Mouse (Mus musculus): Measurements from ENCODE around the gene Parn.

The Parn gene

GRCm38 (mm10) chr16:13556446-13556845 lies 111.5 kb downstream of the Parn start:
- peak; percentile 12 for DNase-seq (ENCODE audit: low read depth, low spot score)

DNA sequence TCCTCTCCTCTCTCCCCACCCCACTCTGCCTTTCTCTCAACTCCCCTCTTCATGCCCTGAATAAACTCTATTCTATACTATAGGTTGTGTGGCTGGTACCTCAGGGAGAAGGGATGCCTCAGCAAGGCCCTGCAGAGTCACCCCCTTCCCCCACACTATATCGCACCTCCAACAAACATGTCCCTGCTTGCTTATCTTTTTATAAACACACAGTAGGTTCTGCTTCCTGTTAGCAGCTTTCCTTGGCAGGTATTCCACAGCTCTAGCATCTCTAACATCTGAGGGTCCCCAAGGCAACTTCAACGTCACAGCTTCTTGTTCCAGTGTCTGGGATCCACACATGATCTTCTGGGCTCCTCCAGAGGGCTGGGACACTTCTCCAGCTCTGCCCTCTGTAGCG lies 117.3 kb downstream of the Parn start:
- no peak for DNase-seq (ENCODE audit: low read depth, low spot score)

- peak; percentile 56 for DNase-seq (ENCODE audit: low read depth, low spot score)
Observed at GRCm38 (mm10) chr16:13549976-13550375, 118.0 kb downstream of the Parn start.

DNA sequence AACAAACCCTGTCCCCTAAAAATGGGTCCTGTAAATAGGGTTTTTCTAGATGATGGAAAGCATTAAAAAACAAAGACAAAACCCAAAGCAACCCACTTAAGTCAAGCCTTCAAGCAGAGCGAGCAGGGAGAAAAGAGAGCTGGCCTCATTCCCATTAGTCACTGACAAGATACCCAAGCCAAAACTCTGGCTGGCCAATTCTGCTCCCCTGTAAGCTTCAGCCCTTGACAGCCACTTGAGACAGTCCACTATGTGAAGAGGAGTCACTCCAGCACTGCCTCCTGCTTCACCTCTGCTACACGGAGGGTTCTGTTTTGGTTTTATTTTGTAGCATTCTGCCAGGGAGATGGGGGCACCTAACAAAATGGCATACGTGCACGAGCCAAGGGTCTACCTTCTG lies 126.2 kb downstream of the Parn start:
- no peak for DNase-seq (ENCODE audit: low read depth, low spot score)

DNA sequence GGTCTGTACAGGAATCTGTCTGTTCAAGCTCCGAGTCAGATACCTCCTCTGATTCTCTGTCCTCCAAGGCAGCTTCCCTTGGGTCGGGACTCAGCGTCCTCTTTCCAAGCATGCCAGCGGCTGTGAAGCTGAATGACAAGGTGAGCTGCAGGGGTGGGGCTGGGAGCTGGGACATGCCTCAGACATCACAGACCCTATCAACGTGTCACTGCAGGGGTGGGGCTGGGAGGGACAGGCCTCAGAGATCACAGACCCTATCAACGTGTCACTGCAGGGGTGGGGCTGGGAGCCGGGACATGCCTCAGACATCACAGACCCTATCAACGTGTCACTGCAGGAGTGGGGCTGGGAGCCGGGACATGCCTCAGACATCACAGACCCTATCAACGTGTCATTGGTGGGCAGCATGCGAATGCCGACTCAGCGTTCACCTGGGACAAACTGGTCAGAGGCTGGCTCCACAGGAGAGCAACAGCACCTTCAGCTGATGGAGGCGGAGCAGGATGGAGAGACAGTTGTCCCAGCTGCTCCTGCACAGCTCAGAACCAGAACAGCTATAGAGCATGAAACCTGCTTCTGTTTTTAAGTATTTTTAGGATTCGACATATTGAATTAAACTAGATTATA lies 126.7 kb downstream of the Parn start:
- DNase-seq (ENCODE audit: low read depth, low spot score), result no peak

DNA sequence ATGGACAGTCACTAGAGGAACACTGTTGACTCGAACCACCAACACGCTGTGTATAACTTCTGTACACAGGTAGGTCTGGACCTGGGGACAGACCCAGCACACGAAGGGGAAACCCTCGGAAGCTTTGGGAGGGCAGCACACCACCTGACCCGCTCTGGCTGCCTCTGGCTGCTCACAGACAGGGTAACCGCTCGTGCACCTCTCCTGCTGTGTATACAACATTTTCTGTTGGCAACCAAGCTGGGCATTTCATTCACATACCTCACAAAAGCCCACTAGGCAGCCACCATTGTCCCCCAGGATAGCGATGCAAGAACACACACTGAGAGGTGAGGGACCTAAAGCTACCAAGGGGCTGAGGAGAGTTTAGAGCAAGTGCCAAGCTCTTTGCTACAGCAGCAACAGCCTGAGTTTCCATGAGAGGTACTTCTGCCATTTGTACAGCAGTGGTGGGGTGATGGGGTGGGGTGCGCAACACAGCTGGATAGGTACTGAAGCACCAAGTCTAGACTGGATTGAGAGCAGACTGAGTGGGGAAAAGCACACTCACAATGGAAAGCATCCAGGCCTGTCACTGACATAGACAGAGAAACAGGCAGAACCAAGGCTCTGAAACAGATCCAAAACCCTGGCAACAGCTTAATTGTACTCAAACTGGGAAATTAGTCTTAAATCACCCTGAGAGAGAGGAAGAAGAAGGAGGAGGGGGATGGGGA lies 128.9 kb downstream of the Parn start:
- DNase-seq (ENCODE audit: low read depth, low spot score), result no peak

- no peak for DNase-seq (ENCODE audit: low read depth, low spot score)
Observed at GRCm38 (mm10) chr16:13538213-13538932, 129.6 kb downstream of the Parn start.

DNA sequence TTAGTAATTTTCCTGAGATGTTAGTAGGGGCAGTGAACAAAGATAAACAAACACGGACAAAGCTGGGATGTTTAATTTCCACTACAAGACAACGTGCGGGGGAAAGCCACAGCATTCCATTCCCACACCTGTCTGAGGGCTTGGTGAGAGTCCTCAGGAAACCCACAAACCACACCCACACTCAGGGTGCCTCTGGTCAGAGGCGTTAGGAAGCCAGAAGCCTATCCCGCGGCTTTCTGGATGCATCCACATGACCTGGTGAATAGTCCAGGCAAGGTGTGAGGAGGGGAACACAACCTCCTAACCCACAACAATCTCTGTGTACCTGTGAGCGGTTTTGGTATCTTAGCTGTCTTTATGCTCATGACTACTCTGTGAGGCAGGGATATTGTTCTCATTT lies 131.6 kb downstream of the Parn start:
- DNase-seq (ENCODE audit: low read depth, low spot score), result no peak

DNA sequence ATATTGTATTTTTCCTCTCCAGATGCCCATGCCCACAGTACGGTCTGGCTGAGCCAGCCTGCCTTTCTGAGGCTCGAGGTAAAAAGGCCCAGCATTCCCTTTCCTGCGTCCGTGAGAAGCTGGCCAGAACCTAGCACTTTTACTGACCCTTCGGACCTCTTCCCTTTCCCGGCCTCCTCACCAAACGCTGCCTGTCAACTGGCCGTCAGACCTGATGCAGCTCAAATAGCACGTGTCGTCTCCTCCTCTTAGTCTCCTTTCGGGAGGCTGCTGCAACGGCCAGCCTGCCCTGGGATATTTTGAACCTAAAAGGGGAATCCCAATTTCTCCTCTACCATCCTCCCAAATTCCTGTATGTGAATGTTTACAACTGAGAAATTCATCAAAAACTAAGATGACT lies 132.1 kb downstream of the Parn start:
- no peak for DNase-seq (ENCODE audit: low read depth, low spot score)

DNA sequence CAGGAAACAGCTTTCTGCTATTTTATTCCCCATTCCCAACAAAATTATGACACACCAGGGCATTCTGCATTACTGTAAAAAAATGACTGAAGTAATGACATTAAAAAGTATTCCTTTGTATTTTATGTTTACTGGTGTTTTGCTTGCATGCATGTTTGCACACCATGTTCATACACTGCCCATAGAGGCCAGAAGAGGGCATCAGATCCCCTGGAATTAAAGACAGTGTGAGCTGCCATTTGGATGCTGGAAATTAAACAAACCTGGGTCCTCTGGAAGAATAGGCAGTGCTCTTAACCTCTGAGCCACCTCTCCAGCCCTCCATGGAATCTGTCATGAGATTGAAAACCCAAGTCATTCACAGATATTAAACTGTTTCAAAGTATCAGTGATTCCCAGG lies 135.1 kb downstream of the Parn start:
- DNase-seq (ENCODE audit: low read depth, low spot score), result peak; percentile 39

GRCm38 (mm10) chr16:13531279-13531678 lies 136.7 kb downstream of the Parn start:
- DNase-seq (ENCODE audit: low read depth, low spot score), result peak; percentile 38

DNA sequence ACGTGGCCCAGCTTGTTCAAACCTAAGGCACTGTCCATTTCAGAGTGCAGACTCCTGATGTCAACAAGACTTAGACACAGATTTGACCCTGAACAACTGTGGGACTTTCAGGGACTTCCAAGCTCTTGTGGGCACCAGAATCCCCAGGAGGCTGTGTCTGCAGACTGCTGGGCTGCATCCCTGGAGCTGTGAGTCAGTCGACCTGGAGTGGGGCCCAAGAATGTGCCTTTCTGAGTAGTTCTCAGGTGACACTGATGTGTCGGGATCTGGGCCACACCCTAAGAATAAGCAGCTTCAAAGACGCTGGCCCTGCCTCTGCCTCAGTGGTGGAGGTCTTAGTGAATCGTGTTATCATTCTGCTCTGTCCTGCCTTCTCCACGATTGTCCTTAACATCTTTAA lies 146.6 kb downstream of the Parn start:
- no peak for DNase-seq (ENCODE audit: low read depth, low spot score)

- no peak for DNase-seq (ENCODE audit: low read depth, low spot score)
Observed at GRCm38 (mm10) chr16:13520301-13520700, 147.7 kb downstream of the Parn start.

- DNase-seq (ENCODE audit: low read depth, low spot score), result no peak
Observed at GRCm38 (mm10) chr16:13516214-13516613, 151.8 kb downstream of the Parn start.

DNA sequence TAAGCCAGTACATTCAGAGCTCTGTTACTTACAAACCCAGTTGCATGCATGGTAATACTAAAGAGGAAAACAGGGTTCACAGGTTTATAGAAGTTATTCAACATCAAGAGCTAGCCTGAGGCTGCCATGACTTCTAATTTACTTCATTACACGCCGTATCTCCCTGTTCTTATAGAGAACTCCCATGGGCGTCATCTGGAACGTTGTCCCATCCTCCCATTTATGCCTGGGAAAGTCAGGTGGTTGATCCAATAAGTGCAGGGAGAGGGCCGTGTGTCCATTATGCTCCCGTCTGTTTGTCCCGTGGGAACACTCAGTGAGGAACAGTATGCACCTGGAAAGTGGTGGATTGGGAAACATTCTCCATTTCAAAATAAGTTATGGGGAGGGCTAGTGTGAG lies 152.4 kb downstream of the Parn start:
- DNase-seq (ENCODE audit: low read depth, low spot score), result no peak

GRCm38 (mm10) chr16:13505055-13505454 lies 162.9 kb downstream of the Parn start:
- no peak for DNase-seq (ENCODE audit: low read depth, low spot score)

- no peak for DNase-seq (ENCODE audit: low read depth, low spot score)
Observed at GRCm38 (mm10) chr16:13504476-13504875, 163.5 kb downstream of the Parn start.

DNA sequence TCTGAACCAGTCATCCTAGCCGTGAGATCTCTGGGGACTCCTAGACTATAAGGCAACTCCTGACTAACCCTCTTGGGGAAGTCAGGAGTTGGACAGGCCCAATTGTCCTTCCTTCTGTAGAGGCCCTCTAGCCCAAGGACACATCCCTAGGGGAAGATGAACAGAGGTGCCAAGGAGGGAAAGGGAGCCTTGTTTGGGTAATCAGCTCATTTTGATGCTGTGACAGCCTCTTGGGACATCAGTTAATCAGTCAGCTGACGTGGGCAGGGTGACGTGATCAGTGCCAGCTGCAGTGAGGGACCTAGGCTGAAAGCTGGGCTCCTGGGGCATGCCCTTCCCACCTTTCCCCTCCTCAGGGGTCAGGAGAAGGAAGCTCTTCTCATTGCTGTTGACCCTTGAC lies 169.0 kb downstream of the Parn start:
- DNase-seq (ENCODE audit: low read depth, low spot score), result no peak

GRCm38 (mm10) chr16:13493981-13494380 lies 174.0 kb downstream of the Parn start:
- no peak for DNase-seq (ENCODE audit: low read depth, low spot score)

DNA sequence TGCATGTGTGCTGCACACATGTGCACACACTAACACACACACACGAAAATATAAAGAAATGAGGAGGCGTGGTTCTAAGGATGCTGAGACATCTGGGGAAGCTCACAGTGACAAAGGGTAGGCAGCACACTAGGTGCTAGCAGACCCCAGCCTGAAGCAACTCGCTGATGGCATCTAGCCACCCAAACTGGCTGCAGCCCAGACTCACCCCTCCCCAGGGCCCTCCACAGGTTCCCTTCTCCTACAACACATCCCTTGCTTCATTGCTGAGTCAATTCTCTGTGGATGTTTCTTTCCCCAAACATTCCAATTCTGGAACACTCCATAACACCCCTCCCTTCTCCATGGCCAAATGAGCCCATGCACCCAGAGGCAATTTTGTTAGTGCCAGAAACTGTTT lies 175.0 kb downstream of the Parn start:
- no peak for DNase-seq (ENCODE audit: low read depth, low spot score)

DNA sequence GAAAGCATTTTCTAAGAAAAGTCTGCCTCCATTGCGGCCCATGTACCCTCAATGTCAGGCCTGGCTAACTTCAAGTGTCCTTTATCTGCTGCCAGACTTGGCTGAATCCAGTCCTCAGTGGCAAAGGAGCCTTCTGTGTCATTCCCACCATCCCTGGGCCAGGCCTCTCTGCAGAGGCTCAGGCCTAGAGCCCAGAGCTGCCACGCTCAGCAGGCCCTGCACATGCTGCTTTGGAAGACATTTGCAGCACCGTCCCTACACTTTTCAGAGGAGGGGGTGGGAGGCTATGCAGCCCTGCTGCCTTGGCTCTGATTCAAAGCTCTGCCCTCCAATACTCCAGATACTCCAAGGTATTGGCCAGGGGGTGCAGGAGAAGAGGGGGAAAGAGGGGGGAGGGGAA lies 176.2 kb downstream of the Parn start:
- no peak for DNase-seq (ENCODE audit: low read depth, low spot score)
